Mouse (Mus musculus): Measurements from ENCODE around the gene Fbxw7. TPM values are rescaled to one million over a fixed set of nuclear protein-coding genes. Genes with fewer than 3 reads are reported as not detected.

Fbxw7 gene
- total RNA-seq, 1 experiment: 29.7 TPM

- no peak overlapping the region for H3K9ac ChIP-seq (ENCODE audit: insufficient read depth, low read depth, low read length, poor library complexity, severe bottlenecking)
- TF ChIP-seq ZC3H11A (IDR thresholded peaks at IDR 0.05; ENCODE audit: borderline replicate concordance, low read depth, low read length) (0 out of 2 replicates have a peak, but pooled peaks have one; percentile 30), HCFC1 (IDR thresholded peaks at IDR 0.05; ENCODE audit: borderline replicate concordance, insufficient read depth, low read length) (no peak)
- H3K27ac ChIP-seq (ENCODE audit: insufficient read depth, low read depth, low read length, poor library complexity, severe bottlenecking): no peak overlapping the region
- H3K4me3 ChIP-seq (ENCODE audit: insufficient read depth in 1 of 2, low read depth in 1 of 2, low read length in 2 of 2, poor library complexity in 1 of 2, severe bottlenecking in 1 of 2): no peak overlapping the region
- H3K4me1 ChIP-seq (ENCODE audit: control insufficient read depth in 2 of 2, insufficient read depth in 2 of 2, low read length in 2 of 2, poor library complexity in 1 of 2): no peaks in the 10 kb centered on the region
- peaks cover 6% of the 10 kb centered on the region for H3K36me3 ChIP-seq (ENCODE audit: control insufficient read depth, insufficient read depth, low read length, poor library complexity, severe bottlenecking)
- in situ Hi-C loops (cut with MboI; ENCODE audit: low sequenced_read_pairs in 2 of 2, unreplicated experiment in 2 of 2): no loop called here
- DNase-seq (ENCODE audit: low read depth, low spot score): peak; percentile 36
- H3K9me3 ChIP-seq (ENCODE audit: control insufficient read depth, insufficient read depth, low read depth, low read length): no peaks in the 10 kb centered on the region
Observed at GRCm38 (mm10) chr3:84906528-84906927, 91.5 kb downstream of the Fbxw7 start.

GRCm38 (mm10) chr3:84914284-84914683 lies 99.2 kb downstream of the Fbxw7 start:
- Histone ChIP-seq H3K27ac (ENCODE audit: insufficient read depth, low read depth, low read length, poor library complexity, severe bottlenecking) (no peak overlapping the region), H3K9me3 (ENCODE audit: control insufficient read depth, insufficient read depth, low read depth, low read length) (no peaks in the 10 kb centered on the region), H3K9ac (ENCODE audit: insufficient read depth, low read depth, low read length, poor library complexity, severe bottlenecking) (no peak overlapping the region), H3K36me3 (ENCODE audit: control insufficient read depth, insufficient read depth, low read length, poor library complexity, severe bottlenecking) (no peaks in the 10 kb centered on the region), H3K4me3 (ENCODE audit: insufficient read depth in 1 of 2, low read depth in 1 of 2, low read length in 2 of 2, poor library complexity in 1 of 2, severe bottlenecking in 1 of 2) (no peak overlapping the region), H3K4me1 (ENCODE audit: control insufficient read depth in 2 of 2, insufficient read depth in 2 of 2, low read length in 2 of 2, poor library complexity in 1 of 2) (no peaks in the 10 kb centered on the region)
- TF ChIP-seq ZC3H11A (IDR thresholded peaks at IDR 0.05; ENCODE audit: borderline replicate concordance, low read depth, low read length) (no peak), HCFC1 (IDR thresholded peaks at IDR 0.05; ENCODE audit: borderline replicate concordance, insufficient read depth, low read length) (no peak), CHD2 (IDR thresholded peaks at IDR 0.05; ENCODE audit: low read depth, low read length) (no peak), MAFK (IDR thresholded peaks at IDR 0.05; ENCODE audit: insufficient read depth, low read depth, low read length) (no peak), ZNF384 (IDR thresholded peaks at IDR 0.05; ENCODE audit: low read depth, low read length) (no peak)
- no peak for DNase-seq (ENCODE audit: low read depth, low spot score)
- in situ Hi-C loops (cut with MboI; ENCODE audit: low sequenced_read_pairs in 2 of 2, unreplicated experiment in 2 of 2): no loop called here

GRCm38 (mm10) chr3:84917903-84918679 lies 103.0 kb downstream of the Fbxw7 start:
- H3K4me3 ChIP-seq (ENCODE audit: insufficient read depth in 1 of 2, low read depth in 1 of 2, low read length in 2 of 2, poor library complexity in 1 of 2, severe bottlenecking in 1 of 2): no peak overlapping the region
- no peak overlapping the region for H3K9ac ChIP-seq (ENCODE audit: insufficient read depth, low read depth, low read length, poor library complexity, severe bottlenecking)
- TF ChIP-seq ZC3H11A (IDR thresholded peaks at IDR 0.05; ENCODE audit: borderline replicate concordance, low read depth, low read length) (no peak), ZNF384 (IDR thresholded peaks at IDR 0.05; ENCODE audit: low read depth, low read length) (no peak), CHD2 (IDR thresholded peaks at IDR 0.05; ENCODE audit: low read depth, low read length) (no peak), MAFK (IDR thresholded peaks at IDR 0.05; ENCODE audit: insufficient read depth, low read depth, low read length) (no peak), HCFC1 (IDR thresholded peaks at IDR 0.05; ENCODE audit: borderline replicate concordance, insufficient read depth, low read length) (no peak)
- DNase-seq (ENCODE audit: low read depth, low spot score): no peak
- no peaks in the 10 kb centered on the region for H3K9me3 ChIP-seq (ENCODE audit: control insufficient read depth, insufficient read depth, low read depth, low read length)
- in situ Hi-C loops (cut with MboI; ENCODE audit: low sequenced_read_pairs in 2 of 2, unreplicated experiment in 2 of 2): no loop called here
- no peak overlapping the region for H3K27ac ChIP-seq (ENCODE audit: insufficient read depth, low read depth, low read length, poor library complexity, severe bottlenecking)
- H3K4me1 ChIP-seq (ENCODE audit: control insufficient read depth in 2 of 2, insufficient read depth in 2 of 2, low read length in 2 of 2, poor library complexity in 1 of 2): no peaks in the 10 kb centered on the region
- H3K36me3 ChIP-seq (ENCODE audit: control insufficient read depth, insufficient read depth, low read length, poor library complexity, severe bottlenecking): no peaks in the 10 kb centered on the region

GRCm38 (mm10) chr3:84921704-84922420 lies 106.8 kb downstream of the Fbxw7 start:
- Histone ChIP-seq H3K27ac (ENCODE audit: insufficient read depth, low read depth, low read length, poor library complexity, severe bottlenecking) (no peak overlapping the region), H3K9ac (ENCODE audit: insufficient read depth, low read depth, low read length, poor library complexity, severe bottlenecking) (no peak overlapping the region), H3K4me3 (ENCODE audit: insufficient read depth in 1 of 2, low read depth in 1 of 2, low read length in 2 of 2, poor library complexity in 1 of 2, severe bottlenecking in 1 of 2) (no peak overlapping the region), H3K36me3 (ENCODE audit: control insufficient read depth, insufficient read depth, low read length, poor library complexity, severe bottlenecking) (no peaks in the 10 kb centered on the region), H3K9me3 (ENCODE audit: control insufficient read depth, insufficient read depth, low read depth, low read length) (no peaks in the 10 kb centered on the region), H3K4me1 (ENCODE audit: control insufficient read depth in 2 of 2, insufficient read depth in 2 of 2, low read length in 2 of 2, poor library complexity in 1 of 2) (peaks cover 0 to 2% of the 10 kb centered on the region in 2 experiments; a peak in 1 of 4 replicates)
- in situ Hi-C loops (cut with MboI; ENCODE audit: low sequenced_read_pairs in 2 of 2, unreplicated experiment in 2 of 2): no loop called here
- DNase-seq (ENCODE audit: low read depth, low spot score): no peak
- TF ChIP-seq ZNF384 (IDR thresholded peaks at IDR 0.05; ENCODE audit: low read depth, low read length) (no peak), ZC3H11A (IDR thresholded peaks at IDR 0.05; ENCODE audit: borderline replicate concordance, low read depth, low read length) (no peak), MAFK (IDR thresholded peaks at IDR 0.05; ENCODE audit: insufficient read depth, low read depth, low read length) (no peak), HCFC1 (IDR thresholded peaks at IDR 0.05; ENCODE audit: borderline replicate concordance, insufficient read depth, low read length) (no peak), CHD2 (IDR thresholded peaks at IDR 0.05; ENCODE audit: low read depth, low read length) (no peak)
